Mouse (Mus musculus): Measurements from ENCODE around the gene Tenm2. TPM values are rescaled to one million over a fixed set of nuclear protein-coding genes. Genes with fewer than 3 reads are reported as not detected.
A peak's percentile ranks its signal among the peaks of the same experiment; 100 is the strongest.

The Tenm2 gene
- total and polyA plus RNA-seq, 3 experiments: 0.08 to 0.14 (median 0.12) TPM

DNA sequence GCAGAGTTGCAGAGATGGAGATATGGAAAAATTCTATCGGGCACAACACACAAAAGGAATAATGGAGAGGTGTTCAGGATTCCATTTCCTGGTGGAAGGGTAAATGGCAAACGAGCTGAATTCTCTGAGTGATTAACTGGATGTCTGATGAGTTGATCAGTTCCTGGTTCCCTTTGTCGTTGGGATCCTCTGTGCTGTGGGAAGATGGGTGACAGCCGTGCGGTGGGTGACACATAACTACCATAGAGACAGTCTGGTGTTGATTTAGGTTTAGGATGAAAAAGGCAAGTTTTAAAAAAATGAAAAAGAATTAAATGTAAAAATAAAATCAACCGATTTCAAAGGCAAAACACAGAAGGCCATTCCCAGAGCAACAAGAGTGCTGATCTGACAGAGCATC lies 316.5 kb downstream of the Tenm2 start:
- WGBS: 83% methylated on average over 6 of the region's 6 CpGs
- Histone ChIP-seq H3K79me2 (replicated peaks; ENCODE audit: control insufficient read depth, insufficient read depth, low read length) (no peaks in the 10 kb centered on the region), H3K27ac (no peak overlapping the region), H3K4me3 (no peak overlapping the region), H3K9ac (ENCODE audit: low read depth, low read length) (no peak overlapping the region), H3K27me3 (ENCODE audit: control insufficient read depth, insufficient read depth, low read length) (no peaks in the 10 kb centered on the region), H3K36me3 (ENCODE audit: control insufficient read depth, insufficient read depth, low read length) (no peaks in the 10 kb centered on the region), H3K4me1 (ENCODE audit: control insufficient read depth, insufficient read depth, low read length) (no peaks in the 10 kb centered on the region)
- TF ChIP-seq POLR2A (IDR thresholded peaks at IDR 0.05; ENCODE audit: insufficient read depth, low read depth, low read length) (no peak), EP300 (IDR thresholded peaks at IDR 0.05; ENCODE audit: insufficient read depth, low read depth, low read length) (no peak), CTCF (IDR thresholded peaks at IDR 0.05) (no peak)
- DNase-seq: no peak
- intact Hi-C loops (cut with DNase I): no loop called here

DNA sequence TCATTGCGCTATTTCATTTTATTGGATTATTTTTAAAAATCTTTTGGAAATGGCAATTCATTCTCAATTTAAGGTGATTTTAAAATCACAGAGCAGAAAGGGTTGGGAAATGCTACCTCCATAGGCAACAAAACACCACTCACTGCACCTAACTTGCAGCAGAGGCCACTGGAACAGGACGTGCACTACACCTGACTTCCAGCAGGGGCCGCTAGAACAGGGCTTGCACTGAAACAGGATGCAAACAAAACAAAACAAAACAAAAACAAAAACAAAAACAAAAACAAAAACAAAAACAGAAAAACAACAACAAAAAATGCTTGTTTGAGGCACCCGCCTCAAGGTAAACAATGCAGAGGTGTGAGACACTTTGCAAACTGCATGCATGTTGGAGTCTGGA lies 324.4 kb downstream of the Tenm2 start:
- Histone ChIP-seq H3K4me3 (no peak overlapping the region), H3K79me2 (replicated peaks; ENCODE audit: control insufficient read depth, insufficient read depth, low read length) (no peaks in the 10 kb centered on the region), H3K36me3 (ENCODE audit: control insufficient read depth, insufficient read depth, low read length) (no peaks in the 10 kb centered on the region), H3K4me1 (ENCODE audit: control insufficient read depth, insufficient read depth, low read length) (no peaks in the 10 kb centered on the region), H3K27ac (no peak overlapping the region), H3K27me3 (ENCODE audit: control insufficient read depth, insufficient read depth, low read length) (no peaks in the 10 kb centered on the region), H3K9ac (ENCODE audit: low read depth, low read length) (no peak overlapping the region)
- DNase-seq: no peak
- 73% methylated on average over 4 of the region's 4 CpGs for WGBS
- intact Hi-C loops (cut with DNase I): no loop called here
- peak; percentile 58 for TF ChIP-seq CTCF (IDR thresholded peaks at IDR 0.05)
- TF ChIP-seq POLR2A (IDR thresholded peaks at IDR 0.05; ENCODE audit: insufficient read depth, low read depth, low read length): no peak

- Histone ChIP-seq H3K4me3 (no peak overlapping the region), H3K9ac (ENCODE audit: low read depth, low read length) (no peak overlapping the region), H3K4me1 (ENCODE audit: control insufficient read depth, insufficient read depth, low read length) (no peaks in the 10 kb centered on the region), H3K27ac (no peak overlapping the region), H3K27me3 (ENCODE audit: control insufficient read depth, insufficient read depth, low read length) (no peaks in the 10 kb centered on the region), H3K36me3 (ENCODE audit: control insufficient read depth, insufficient read depth, low read length) (no peaks in the 10 kb centered on the region), H3K79me2 (replicated peaks; ENCODE audit: control insufficient read depth, insufficient read depth, low read length) (no peaks in the 10 kb centered on the region)
- intact Hi-C loops (cut with DNase I): no loop called here
- 81% methylated on average over 1 of the region's 1 CpGs for WGBS
- no peak for DNase-seq
- no peak for TF ChIP-seq POLR2A (IDR thresholded peaks at IDR 0.05; ENCODE audit: insufficient read depth, low read depth, low read length)
- TF ChIP-seq EP300 (IDR thresholded peaks at IDR 0.05; ENCODE audit: insufficient read depth, low read depth, low read length): no peak
- no peak for TF ChIP-seq CTCF (IDR thresholded peaks at IDR 0.05)
Measured at GRCm38 (mm10) chr11:36909036-36909435, 326.7 kb downstream of the Tenm2 start.

- WGBS: 43% methylated on average over 2 of the region's 2 CpGs
Measured at GRCm38 (mm10) chr11:36902302-36902701, 333.5 kb downstream of the Tenm2 start.

DNA sequence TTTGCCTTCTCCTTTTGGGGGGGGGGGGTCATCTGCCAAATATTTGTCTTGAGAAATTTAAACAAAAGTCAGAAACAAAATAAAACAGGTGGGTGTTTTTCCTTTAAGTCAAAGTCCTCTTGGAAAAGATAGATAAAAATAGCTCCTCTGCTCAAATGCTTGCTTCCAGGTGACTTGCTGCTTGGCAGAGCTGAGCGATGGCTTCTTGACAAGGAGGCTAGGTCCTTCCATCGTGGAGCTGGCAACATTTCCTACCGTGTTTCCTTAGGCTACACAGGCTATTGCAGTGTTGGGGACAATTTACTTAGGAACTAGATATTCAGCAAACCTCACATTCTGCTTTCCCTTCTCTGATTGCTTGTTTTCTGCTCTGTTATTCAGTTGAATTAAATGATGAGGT lies 342.7 kb downstream of the Tenm2 start:
- TF ChIP-seq EP300 (IDR thresholded peaks at IDR 0.05; ENCODE audit: insufficient read depth, low read depth, low read length) (no peak), POLR2A (IDR thresholded peaks at IDR 0.05; ENCODE audit: insufficient read depth, low read depth, low read length) (no peak), CTCF (IDR thresholded peaks at IDR 0.05) (no peak)
- Histone ChIP-seq H3K4me3 (no peak overlapping the region), H3K9ac (ENCODE audit: low read depth, low read length) (no peak overlapping the region), H3K36me3 (ENCODE audit: control insufficient read depth, insufficient read depth, low read length) (no peaks in the 10 kb centered on the region), H3K4me1 (ENCODE audit: control insufficient read depth, insufficient read depth, low read length) (no peaks in the 10 kb centered on the region), H3K27ac (no peak overlapping the region), H3K79me2 (replicated peaks; ENCODE audit: control insufficient read depth, insufficient read depth, low read length) (no peaks in the 10 kb centered on the region), H3K27me3 (ENCODE audit: control insufficient read depth, insufficient read depth, low read length) (no peaks in the 10 kb centered on the region)
- 54% methylated on average over 3 of the region's 3 CpGs for WGBS
- intact Hi-C loops (cut with DNase I): no loop called here
- DNase-seq: peak in 1 of 2 experiments; percentile 9

More at GRCm38 (mm10) chr11:36902302-36902701, 333.5 kb downstream of the Tenm2 start:
- DNase-seq: no peak
- Histone ChIP-seq H3K27ac (no peak overlapping the region), H3K36me3 (ENCODE audit: control insufficient read depth, insufficient read depth, low read length) (no peaks in the 10 kb centered on the region), H3K9ac (ENCODE audit: low read depth, low read length) (no peak overlapping the region), H3K79me2 (replicated peaks; ENCODE audit: control insufficient read depth, insufficient read depth, low read length) (no peaks in the 10 kb centered on the region), H3K4me3 (no peak overlapping the region), H3K27me3 (ENCODE audit: control insufficient read depth, insufficient read depth, low read length) (no peaks in the 10 kb centered on the region), H3K4me1 (ENCODE audit: control insufficient read depth, insufficient read depth, low read length) (no peaks in the 10 kb centered on the region)
- intact Hi-C loops (cut with DNase I): no loop called here
- TF ChIP-seq POLR2A (IDR thresholded peaks at IDR 0.05; ENCODE audit: insufficient read depth, low read depth, low read length) (no peak), EP300 (IDR thresholded peaks at IDR 0.05; ENCODE audit: insufficient read depth, low read depth, low read length) (no peak), CTCF (IDR thresholded peaks at IDR 0.05) (no peak)

DNA sequence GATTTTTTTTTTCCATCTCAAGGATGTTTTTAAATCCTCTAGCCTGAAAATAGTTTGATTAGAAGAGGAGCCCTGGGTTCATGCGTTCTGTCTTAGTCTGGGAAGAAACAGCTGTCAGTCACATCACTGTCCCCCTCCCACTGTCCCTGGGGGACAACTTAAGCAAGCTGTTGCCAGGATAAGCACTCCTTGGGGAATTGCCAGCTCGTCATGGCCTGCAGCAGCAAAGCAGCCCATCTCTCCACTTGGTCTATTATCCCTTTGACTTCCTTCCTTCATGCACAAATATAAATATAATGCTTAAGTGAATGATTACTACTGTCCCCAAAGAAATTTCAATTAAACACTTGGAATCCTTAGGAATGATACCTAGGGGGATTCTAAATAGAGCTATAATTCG lies 344.7 kb downstream of the Tenm2 start:
- Histone ChIP-seq H3K9ac (ENCODE audit: low read depth, low read length) (no peak overlapping the region), H3K27ac (no peak overlapping the region), H3K79me2 (replicated peaks; ENCODE audit: control insufficient read depth, insufficient read depth, low read length) (no peaks in the 10 kb centered on the region), H3K36me3 (ENCODE audit: control insufficient read depth, insufficient read depth, low read length) (no peaks in the 10 kb centered on the region), H3K27me3 (ENCODE audit: control insufficient read depth, insufficient read depth, low read length) (no peaks in the 10 kb centered on the region), H3K4me3 (no peak overlapping the region), H3K4me1 (ENCODE audit: control insufficient read depth, insufficient read depth, low read length) (no peaks in the 10 kb centered on the region)
- WGBS: 35% methylated on average over 3 of the region's 3 CpGs
- TF ChIP-seq CTCF (IDR thresholded peaks at IDR 0.05): no peak
- no peak for TF ChIP-seq POLR2A (IDR thresholded peaks at IDR 0.05; ENCODE audit: insufficient read depth, low read depth, low read length)
- no peak for TF ChIP-seq EP300 (IDR thresholded peaks at IDR 0.05; ENCODE audit: insufficient read depth, low read depth, low read length)
- intact Hi-C loops (cut with DNase I): no loop called here
- no peak for DNase-seq
